In the genomic region with DNA sequence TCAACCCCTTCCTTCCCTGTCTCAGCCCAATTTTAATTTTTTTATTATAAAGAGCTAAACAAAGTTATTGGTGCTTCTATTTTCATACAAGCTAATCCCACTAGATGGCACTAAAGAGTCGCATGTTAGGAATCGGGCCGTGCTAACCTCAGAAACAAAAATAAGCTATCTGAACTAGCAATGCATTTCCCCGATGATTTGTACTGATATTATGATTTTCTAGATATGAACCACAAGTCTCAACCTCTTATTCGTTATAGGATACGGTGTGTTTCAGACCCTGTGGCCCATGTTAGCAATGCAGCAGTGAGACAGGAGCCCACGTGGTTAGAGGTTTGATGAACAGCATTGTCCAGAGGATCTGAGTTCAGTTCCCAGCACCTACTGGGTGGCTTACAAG, we compare ENCODE assay signal across 9 mouse cellular contexts. TPM values are rescaled to one million over a fixed set of nuclear protein-coding genes. Genes with fewer than 3 reads are reported as not detected.
DNase-seq lines count a peak whose midpoint lies in the region; ATAC-seq and TF ChIP-seq lines count a peak whose summit lies in the region.
"Had no signal": no experiment of that assay in that cellular context is flagged by ENCODE, and none has a peak within 500 bp of the region (broad histone marks: within the 10 kb centered on the region; RNA-seq: fewer than 3 reads in every experiment).

No protein-coding gene starts in this region.

- WGBS in hindbrain, embryonic 11.5 days: 29% methylated on average over 7 of the region's 7 CpGs
- WGBS in hindbrain, embryonic 13.5 days: 21% methylated on average over 7 of the region's 7 CpGs
- 18% methylated on average over 7 of the region's 7 CpGs for WGBS in forebrain, embryonic 15.5 days
- 26% methylated on average over 7 of the region's 7 CpGs for WGBS in forebrain, embryonic 11.5 days

- no peak overlapping the region for H3K9ac ChIP-seq in hindbrain, embryonic 11.5 days (ENCODE audit: low read depth, low read length)
- no peak overlapping the region for H3K9ac ChIP-seq in hindbrain, embryonic 13.5 days
- peak overlapping the region; percentile 44 for H3K9ac ChIP-seq in MEL (ENCODE audit: control insufficient read depth, low read depth, low read length, poor library complexity, severe bottlenecking)
- no peak overlapping the region for H3K9ac ChIP-seq in forebrain, embryonic 15.5 days (replicated peaks)
- H3K9ac ChIP-seq in forebrain, embryonic 11.5 days (ENCODE audit: low read length): no peak overlapping the region
- H3K9ac ChIP-seq: limb, embryonic 12.5 days had no signal

- TF ChIP-seq CTCF in MEL (IDR thresholded peaks at IDR 0.05 in 2 of 3, conservative IDR thresholded peaks at IDR 0.05 in 1 of 3; ENCODE audit: control insufficient read depth in 1 of 3, insufficient read depth in 1 of 3, low read depth in 2 of 3, low read length in 3 of 3, poor library complexity in 1 of 3, severe bottlenecking in 1 of 3): peak; percentile 20 to 73 (median 59); a peak in 5 of 6 replicates

- no peaks in the 10 kb centered on the region for H3K27me3 ChIP-seq in hindbrain, embryonic 11.5 days (ENCODE audit: control insufficient read depth, insufficient read depth, low read length)
- no peaks in the 10 kb centered on the region for H3K27me3 ChIP-seq in hindbrain, embryonic 13.5 days
- no peaks in the 10 kb centered on the region for H3K27me3 ChIP-seq in MEL (ENCODE audit: control insufficient read depth in 1 of 2, insufficient read depth in 2 of 2, low read length in 2 of 2)
- H3K27me3 ChIP-seq in forebrain, embryonic 15.5 days: no peaks in the 10 kb centered on the region
- no peaks in the 10 kb centered on the region for H3K27me3 ChIP-seq in forebrain, embryonic 11.5 days (ENCODE audit: control insufficient read depth, insufficient read depth, low read length)
- H3K27me3 ChIP-seq: limb, embryonic 12.5 days had no signal

- H3K36me3 ChIP-seq in hindbrain, embryonic 11.5 days (ENCODE audit: control insufficient read depth, insufficient read depth, low read length): no peaks in the 10 kb centered on the region
- H3K36me3 ChIP-seq in hindbrain, embryonic 13.5 days: no peaks in the 10 kb centered on the region
- H3K36me3 ChIP-seq in MEL (ENCODE audit: control insufficient read depth in 1 of 2, insufficient read depth in 2 of 2, low read length in 2 of 2): peaks cover 0 to 3% of the 10 kb centered on the region in 2 experiments; a peak in 2 of 4 replicates
- H3K36me3 ChIP-seq in forebrain, embryonic 15.5 days: no peaks in the 10 kb centered on the region
- no peaks in the 10 kb centered on the region for H3K36me3 ChIP-seq in forebrain, embryonic 11.5 days (ENCODE audit: control insufficient read depth, insufficient read depth, low read length)
- H3K36me3 ChIP-seq: limb, embryonic 12.5 days had no signal

- H3K4me1 ChIP-seq in hindbrain, embryonic 11.5 days (replicated peaks; ENCODE audit: control insufficient read depth, insufficient read depth, low read length): no peaks in the 10 kb centered on the region
- H3K4me1 ChIP-seq in hindbrain, embryonic 13.5 days (replicated peaks): peaks cover 6% of the 10 kb centered on the region
- peaks cover 0 to 13% of the 10 kb centered on the region in 2 experiments; a peak in 3 of 4 replicates for H3K4me1 ChIP-seq in MEL (ENCODE audit: control insufficient read depth in 1 of 2, insufficient read depth in 2 of 2, low read length in 2 of 2)
- peaks cover 6% of the 10 kb centered on the region for H3K4me1 ChIP-seq in forebrain, embryonic 15.5 days
- H3K4me1 ChIP-seq in forebrain, embryonic 11.5 days (replicated peaks; ENCODE audit: control insufficient read depth, insufficient read depth, low read length): 0 out of 2 replicates have a peak, but pooled peaks cover 2% of the 10 kb centered on the region

- no peaks in the 10 kb centered on the region; the same call in 1 of the 2 replicates for H3K79me2 ChIP-seq in MEL (ENCODE audit: control insufficient read depth, insufficient read depth, low read length, poor library complexity)

- H3K27ac ChIP-seq in hindbrain, embryonic 11.5 days (ENCODE audit: low read depth, low read length): no peak overlapping the region
- H3K27ac ChIP-seq in hindbrain, embryonic 13.5 days: no peak overlapping the region
- no peak overlapping the region for H3K27ac ChIP-seq in MEL (ENCODE audit: control insufficient read depth, low read depth, low read length)
- H3K27ac ChIP-seq in forebrain, embryonic 15.5 days (replicated peaks): no peak overlapping the region
- H3K27ac ChIP-seq in forebrain, embryonic 11.5 days (ENCODE audit: low read depth, low read length): no peak overlapping the region
- H3K27ac ChIP-seq: limb, embryonic 12.5 days had no signal

- H3K4me2 ChIP-seq in hindbrain, embryonic 11.5 days (replicated peaks; ENCODE audit: low read depth, low read length): no peak overlapping the region
- no peak overlapping the region for H3K4me2 ChIP-seq in hindbrain, embryonic 13.5 days
- no peak overlapping the region for H3K4me2 ChIP-seq in forebrain, embryonic 15.5 days (replicated peaks)
- no peak overlapping the region for H3K4me2 ChIP-seq in forebrain, embryonic 11.5 days (ENCODE audit: low read depth, low read length, severe bottlenecking)
- H3K4me2 ChIP-seq: limb, embryonic 12.5 days had no signal

- peak; percentile 77 for TF ChIP-seq RAD21 in MEL (IDR thresholded peaks at IDR 0.05; ENCODE audit: low read depth, low read length)

- TF ChIP-seq EP300 in MEL (IDR thresholded peaks at IDR 0.05; ENCODE audit: low read depth in 1 of 2, low read length in 2 of 2): no peak

- no peak overlapping the region for H3K4me3 ChIP-seq in hindbrain, embryonic 11.5 days (ENCODE audit: low read depth, low read length)
- no peak overlapping the region for H3K4me3 ChIP-seq in hindbrain, embryonic 13.5 days
- H3K4me3 ChIP-seq in MEL (ENCODE audit: control insufficient read depth in 1 of 2, insufficient read depth in 1 of 2, low read depth in 2 of 2, low read length in 2 of 2): peak overlapping the region; percentile 37 to 49; a peak in 3 of 4 replicates
- H3K4me3 ChIP-seq in forebrain, embryonic 15.5 days: no peak overlapping the region
- no peak overlapping the region for H3K4me3 ChIP-seq in forebrain, embryonic 11.5 days (ENCODE audit: low read depth, low read length)
- H3K4me3 ChIP-seq: limb, embryonic 12.5 days had no signal

- DNase-seq in hindbrain, embryonic 11.5 days (ENCODE audit: low spot score): peak; percentile 70
- DNase-seq in 416B (ENCODE audit: low read depth): peak; percentile 86
- peak; percentile 80 for DNase-seq in MEL (ENCODE audit: low read depth, low spot score)
- DNase-seq in forebrain, embryonic 11.5 days (ENCODE audit: low spot score): no peak

- no peak for TF ChIP-seq POLR2A in MEL (IDR thresholded peaks at IDR 0.05; ENCODE audit: control insufficient read depth in 1 of 2, insufficient read depth in 1 of 2, low read depth in 1 of 2, low read length in 2 of 2, poor library complexity in 1 of 2)

- no peaks in the 10 kb centered on the region for H3K9me3 ChIP-seq in hindbrain, embryonic 11.5 days (ENCODE audit: control insufficient read depth, low read length)
- no peaks in the 10 kb centered on the region for H3K9me3 ChIP-seq in hindbrain, embryonic 13.5 days
- no peaks in the 10 kb centered on the region for H3K9me3 ChIP-seq in MEL (replicated peaks; ENCODE audit: insufficient read depth, low read length)
- H3K9me3 ChIP-seq in forebrain, embryonic 15.5 days: no peaks in the 10 kb centered on the region
- H3K9me3 ChIP-seq in forebrain, embryonic 11.5 days (ENCODE audit: control insufficient read depth, low read length): no peaks in the 10 kb centered on the region
- H3K9me3 ChIP-seq: limb, embryonic 12.5 days had no signal

- ATAC-seq in hindbrain, embryonic 11.5 days (ENCODE audit: low FRiP score): no peak
- ATAC-seq in hindbrain, embryonic 13.5 days (ENCODE audit: low FRiP score): no peak
- ATAC-seq in granulocyte monocyte progenitor cell, adult 5-6 weeks (replicated peaks; ENCODE audit: poor library complexity, severe bottlenecking): peak; percentile 59
- ATAC-seq in monocyte, adult 5-6 weeks (replicated peaks; ENCODE audit: insufficient number of reproducible peaks, low FRiP score, low TSS enrichment, poor library complexity, severe bottlenecking): peak; percentile 53; the same call in 1 of the 2 replicates
- no peak for ATAC-seq in forebrain, embryonic 15.5 days (replicated peaks)
- no peak for ATAC-seq in forebrain, embryonic 11.5 days (replicated peaks; ENCODE audit: low FRiP score)

TF ChIP-seq in MEL, 35 proteins besides CTCF, POLR2A, EP300 and RAD21 (continues in another document):
- TF ChIP-seq NELFE (IDR thresholded peaks at IDR 0.05; ENCODE audit: low read depth, low read length) (no peak), MAX (IDR thresholded peaks at IDR 0.05; ENCODE audit: low read length) (peak; percentile 66), ZC3H11A (IDR thresholded peaks at IDR 0.05; ENCODE audit: low read depth, low read length) (peak; percentile 47; the same call in 1 of the 2 replicates), MYB (IDR thresholded peaks at IDR 0.05; ENCODE audit: low read depth, low read length) (no peak)

RNA-seq across cellular contexts. Expression of gene Trim45, which starts 5.2 kb away (rescaled TPM):
- polyA plus RNA-seq in hindbrain, embryonic 11.5 days (2014; fragmentation: Nextera tagmentation; extraction: Ambion mirVana): 3.4 and 3.8 TPM in 2 replicates
- 7.5 and 8.3 TPM in 2 replicates for polyA plus RNA-seq in hindbrain, embryonic 13.5 days (2015; fragmentation: Nextera tagmentation; extraction: Ambion mirVana)
- total RNA-seq in MEL (2012; rRNA removed): 2.1 and 2.5 TPM in 2 replicates
- polyA plus RNA-seq in MEL (2012; ENCODE audit: insufficient read depth in 1 of 2, insufficient read length in 2 of 2, low read depth in 1 of 2, low replicate concordance in 2 of 2, missing spikeins in 1 of 2): 1 to 10 TPM in 1 of 2 experiments, not detected in 1; 3.7 TPM
- 14.6 and 15.7 TPM in 2 replicates for total RNA-seq in granulocyte monocyte progenitor cell, adult 5-6 weeks (2014; fragmentation: Nextera tagmentation)
- total RNA-seq in granulocyte monocyte progenitor cell, adult 5-6 weeks (2017): 26.2 and 29.3 TPM in 2 replicates
- total RNA-seq in monocyte, adult 5-6 weeks (2017): 1.6 to 2.9 TPM (median 1.8 TPM) in 3 replicates
- polyA plus RNA-seq in forebrain, embryonic 15.5 days (2015; fragmentation: Nextera tagmentation; extraction: Ambion mirVana): 7.8 and 8.0 TPM in 2 replicates
- 5.0 and 5.9 TPM in 2 replicates for polyA plus RNA-seq in forebrain, embryonic 11.5 days (2014; fragmentation: Nextera tagmentation; extraction: Ambion mirVana)

RNA-seq across cellular contexts. Expression of gene Ttf2, which starts 52.6 kb away (rescaled TPM):
- 19.5 and 22.4 TPM in 2 replicates for polyA plus RNA-seq in hindbrain, embryonic 11.5 days (2014; fragmentation: Nextera tagmentation; extraction: Ambion mirVana)
- 6.3 and 6.5 TPM in 2 replicates for polyA plus RNA-seq in hindbrain, embryonic 13.5 days (2015; fragmentation: Nextera tagmentation; extraction: Ambion mirVana)
- total RNA-seq in MEL (2012; rRNA removed): 24.6 and 27.7 TPM in 2 replicates
- polyA plus RNA-seq in MEL (2012; ENCODE audit: insufficient read depth in 1 of 2, insufficient read length in 2 of 2, low read depth in 1 of 2, low replicate concordance in 2 of 2, missing spikeins in 1 of 2): 10 to 100 TPM in 1 of 2 experiments, not detected in 1; 34.4 TPM
- total RNA-seq in granulocyte monocyte progenitor cell, adult 5-6 weeks (2014; fragmentation: Nextera tagmentation): 21.3 and 23.5 TPM in 2 replicates
- total RNA-seq in granulocyte monocyte progenitor cell, adult 5-6 weeks (2017): 29.0 and 29.2 TPM in 2 replicates
- 7.4 to 18.3 TPM (median 8.6 TPM) in 3 replicates for total RNA-seq in monocyte, adult 5-6 weeks (2017)
- 6.7 and 8.0 TPM in 2 replicates for polyA plus RNA-seq in forebrain, embryonic 15.5 days (2015; fragmentation: Nextera tagmentation; extraction: Ambion mirVana)
- 30.2 and 30.8 TPM in 2 replicates for polyA plus RNA-seq in forebrain, embryonic 11.5 days (2014; fragmentation: Nextera tagmentation; extraction: Ambion mirVana)

Comparison
In these comparisons a context has a peak if more than half of its experiments do, and no peak if none do; other contexts are left out.
1. ATAC-seq: peak in granulocyte monocyte progenitor cell, adult 5-6 weeks (single experiment) and monocyte, adult 5-6 weeks (single experiment); none in hindbrain, embryonic 11.5 days (single experiment), hindbrain, embryonic 13.5 days (single experiment), forebrain, embryonic 15.5 days (single experiment) and forebrain, embryonic 11.5 days (single experiment).
2. H3K4me3 ChIP-seq: peak in MEL (2 of 2); none in hindbrain, embryonic 11.5 days (single experiment), hindbrain, embryonic 13.5 days (single experiment), forebrain, embryonic 15.5 days (single experiment) and forebrain, embryonic 11.5 days (single experiment).